Mouse (Mus musculus): ENCODE measurements around the gene Sdc1. TPM values are rescaled to one million over a fixed set of nuclear protein-coding genes. Genes with fewer than 3 reads are reported as not detected.

Gene Sdc1
- polyA plus RNA-seq, 1 experiment: 1.1 TPM

- H3K36me3 ChIP-seq (replicated peaks; ENCODE audit: low read length): no peaks in the 10 kb centered on the region
- H3K4me1 ChIP-seq: no peaks in the 10 kb centered on the region
- no peak overlapping the region for H3K4me3 ChIP-seq (replicated peaks)
- peaks cover 24% of the 10 kb centered on the region for H3K27me3 ChIP-seq (replicated peaks)
- H3K9me3 ChIP-seq: no peaks in the 10 kb centered on the region
- TF ChIP-seq FLI1 (IDR thresholded peaks at IDR 0.05; ENCODE audit: low read length) (no peak), GATA1 (IDR thresholded peaks at IDR 0.05; ENCODE audit: borderline replicate concordance, low read length) (no peak)
These were observed 46.5 kb downstream of the Sdc1 start for GRCm38 (mm10) chr12:8817467-8818232.

GRCm38 (mm10) chr12:8818233-8818672 lies 47.1 kb downstream of the Sdc1 start:
- Histone ChIP-seq H3K4me3 (replicated peaks) (no peak overlapping the region), H3K27me3 (replicated peaks) (peaks cover 28% of the 10 kb centered on the region), H3K4me1 (no peaks in the 10 kb centered on the region), H3K9me3 (no peaks in the 10 kb centered on the region), H3K36me3 (replicated peaks; ENCODE audit: low read length) (no peaks in the 10 kb centered on the region)
- TF ChIP-seq GATA1 (IDR thresholded peaks at IDR 0.05; ENCODE audit: borderline replicate concordance, low read length) (no peak), FLI1 (IDR thresholded peaks at IDR 0.05; ENCODE audit: low read length) (no peak)

- TF ChIP-seq FLI1 (IDR thresholded peaks at IDR 0.05; ENCODE audit: low read length) (no peak), GATA1 (IDR thresholded peaks at IDR 0.05; ENCODE audit: borderline replicate concordance, low read length) (no peak)
- peaks cover 37% of the 10 kb centered on the region for H3K27me3 ChIP-seq (replicated peaks)
- no peak overlapping the region for H3K4me3 ChIP-seq (replicated peaks)
- H3K9me3 ChIP-seq: 0 out of 2 replicates have a peak, but pooled peaks cover 4% of the 10 kb centered on the region
- H3K4me1 ChIP-seq: no peaks in the 10 kb centered on the region; the same call in 1 of the 2 replicates
- no peaks in the 10 kb centered on the region for H3K36me3 ChIP-seq (replicated peaks; ENCODE audit: low read length)
These were observed 54.0 kb downstream of the Sdc1 start for GRCm38 (mm10) chr12:8824995-8825703.

- no peak overlapping the region for H3K4me3 ChIP-seq (replicated peaks)
- H3K4me1 ChIP-seq: no peaks in the 10 kb centered on the region; the same call in 1 of the 2 replicates
- peaks cover 43% of the 10 kb centered on the region for H3K27me3 ChIP-seq (replicated peaks)
- no peaks in the 10 kb centered on the region for H3K36me3 ChIP-seq (replicated peaks; ENCODE audit: low read length)
- 0 out of 2 replicates have a peak, but pooled peaks cover 4% of the 10 kb centered on the region for H3K9me3 ChIP-seq
- TF ChIP-seq FLI1 (IDR thresholded peaks at IDR 0.05; ENCODE audit: low read length) (no peak), GATA1 (IDR thresholded peaks at IDR 0.05; ENCODE audit: borderline replicate concordance, low read length) (no peak)
These were observed 56.0 kb downstream of the Sdc1 start for GRCm38 (mm10) chr12:8827014-8827715.

- peaks cover 10% of the 10 kb centered on the region for H3K4me1 ChIP-seq
- peaks cover 31% of the 10 kb centered on the region for H3K27me3 ChIP-seq (replicated peaks)
- no peak for TF ChIP-seq GATA1 (IDR thresholded peaks at IDR 0.05; ENCODE audit: borderline replicate concordance, low read length)
- TF ChIP-seq FLI1 (IDR thresholded peaks at IDR 0.05; ENCODE audit: low read length): no peak
- H3K9me3 ChIP-seq: 0 out of 2 replicates have a peak, but pooled peaks cover 4% of the 10 kb centered on the region
- no peak overlapping the region for H3K4me3 ChIP-seq (replicated peaks)
- H3K36me3 ChIP-seq (replicated peaks; ENCODE audit: low read length): no peaks in the 10 kb centered on the region
These were observed 58.0 kb downstream of the Sdc1 start for GRCm38 (mm10) chr12:8829032-8829660.

- Histone ChIP-seq H3K36me3 (replicated peaks; ENCODE audit: low read length) (no peaks in the 10 kb centered on the region), H3K27me3 (replicated peaks) (peaks cover 31% of the 10 kb centered on the region), H3K4me1 (peaks cover 15% of the 10 kb centered on the region), H3K4me3 (replicated peaks) (no peak overlapping the region), H3K9me3 (0 out of 2 replicates have a peak, but pooled peaks cover 4% of the 10 kb centered on the region)
- TF ChIP-seq GATA1 (IDR thresholded peaks at IDR 0.05; ENCODE audit: borderline replicate concordance, low read length): no peak
- TF ChIP-seq FLI1 (IDR thresholded peaks at IDR 0.05; ENCODE audit: low read length): no peak
These were observed 58.5 kb downstream of the Sdc1 start for GRCm38 (mm10) chr12:8829661-8830040.

GRCm38 (mm10) chr12:8830967-8831635 lies 60.0 kb downstream of the Sdc1 start:
- Histone ChIP-seq H3K9me3 (no peaks in the 10 kb centered on the region), H3K4me1 (peaks cover 15% of the 10 kb centered on the region), H3K27me3 (replicated peaks) (peaks cover 28% of the 10 kb centered on the region), H3K4me3 (replicated peaks) (no peak overlapping the region), H3K36me3 (replicated peaks; ENCODE audit: low read length) (no peaks in the 10 kb centered on the region)
- TF ChIP-seq GATA1 (IDR thresholded peaks at IDR 0.05; ENCODE audit: borderline replicate concordance, low read length) (no peak), FLI1 (IDR thresholded peaks at IDR 0.05; ENCODE audit: low read length) (no peak)

- no peak overlapping the region for H3K4me3 ChIP-seq (replicated peaks)
- TF ChIP-seq GATA1 (IDR thresholded peaks at IDR 0.05; ENCODE audit: borderline replicate concordance, low read length) (no peak), FLI1 (IDR thresholded peaks at IDR 0.05; ENCODE audit: low read length) (no peak)
These were observed 60.6 kb downstream of the Sdc1 start for GRCm38 (mm10) chr12:8831710-8832109.

More at GRCm38 (mm10) chr12:8831710-8832109, 60.6 kb downstream of the Sdc1 start:
- Histone ChIP-seq H3K9me3 (no peaks in the 10 kb centered on the region), H3K36me3 (replicated peaks; ENCODE audit: low read length) (no peaks in the 10 kb centered on the region), H3K27me3 (replicated peaks) (peaks cover 27% of the 10 kb centered on the region), H3K4me1 (peaks cover 15% of the 10 kb centered on the region)

Data from megakaryocyte, embryonic 14.5 days (primary cell).